Mouse (Mus musculus) v-Abl transformed pro-B cells (cell line): Measurements from ENCODE around the gene Mrm2.

Source experiments
- in situ Hi-C, 2 experiments: fragments of 400-800 bp; cut with MboI; formaldehyde crosslinking; loops; one replicate each; pipeline ENCODE4 v1.15.1; 2025; ENCODE audit not compliant: unreplicated experiment in 2 of 2

Mrm2 gene

DNA sequence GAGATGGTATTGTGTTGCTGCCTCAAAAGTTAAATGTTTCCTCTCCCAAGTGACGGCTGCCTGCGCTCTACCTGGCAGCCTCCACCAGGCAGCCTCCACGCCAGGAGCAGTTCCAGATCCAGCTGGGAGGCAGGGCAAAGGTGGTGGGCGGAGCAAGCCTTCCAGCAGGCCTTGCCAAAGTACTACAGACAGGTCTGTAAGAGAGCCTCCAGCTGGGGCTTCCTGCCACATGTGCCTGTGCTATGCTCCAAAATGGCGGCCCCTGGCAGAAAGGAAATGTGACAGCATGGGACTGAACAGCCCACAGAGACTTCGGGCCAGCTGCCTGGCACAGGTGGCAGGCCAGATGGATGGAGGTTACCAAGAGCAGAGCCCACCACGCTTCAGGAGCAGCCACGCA, 49.3 kb downstream of the Mrm2 start:
- in situ Hi-C loops = no loop called here

DNA sequence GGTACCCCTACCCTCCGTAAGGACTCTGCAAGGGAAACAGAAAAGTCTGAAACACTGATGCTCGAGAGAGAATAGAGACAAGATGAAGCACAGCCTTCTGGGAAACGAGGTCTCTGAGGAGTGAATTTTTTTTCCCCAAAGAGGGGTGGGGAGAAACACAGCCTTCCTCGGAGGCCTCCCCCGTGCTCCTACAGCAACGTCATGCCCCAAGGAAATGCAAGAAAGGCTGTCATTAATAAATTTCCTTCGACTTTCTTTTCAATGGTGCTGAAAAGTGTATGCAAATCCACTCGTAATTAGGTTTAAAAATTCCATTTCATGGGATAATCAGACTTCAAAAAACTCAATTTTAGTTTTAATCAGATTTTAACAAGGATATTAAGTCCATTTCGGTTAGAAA, 51.5 kb downstream of the Mrm2 start:
- in situ Hi-C loops = no loop called here
